Mouse (Mus musculus) olfactory bulb, adult 2 months (tissue): ENCODE data around the gene Elp1.

ENCODE experiments used
- CTCF ChIP-seq: fragments of 200-500 bp; IDR thresholded peaks from 2 replicates; pipeline ENCODE4 v1.5.1; 2012; ENCODE audit warnings: low read depth, mild to moderate bottlenecking, low read length, moderate library complexity; ENCODE audit not compliant: insufficient read depth
- POLR2A ChIP-seq: fragments of 200-500 bp; IDR thresholded peaks from 2 replicates; pipeline ENCODE4 v1.6.1; 2012; ENCODE audit warnings: mild to moderate bottlenecking, low read depth, low read length, moderate library complexity; ENCODE audit not compliant: insufficient read depth

- TF ChIP-seq CTCF (no peak), POLR2A (no peak)
Observed at GRCm38 (mm10) chr4:56850724-56851123, 48.6 kb upstream of the Elp1 start.
